Mouse (Mus musculus) cerebellum, adult 2 months (tissue): ENCODE measurements around the gene Add2. TPM values are rescaled to one million over a fixed set of nuclear protein-coding genes. Genes with fewer than 3 reads are reported as not detected.

Experiments used
- DNase-seq, 2 experiments: peaks; one replicate each; pipeline ENCODE4 v3.0.0; 2021
- H3K27ac ChIP-seq: fragments of 200-500 bp; 2 replicates; pipeline ENCODE4 v1.5.1; 2012; ENCODE audit warnings: low read length, control low read depth, inconsistent platforms; ENCODE audit not compliant: insufficient read depth
- H3K27me3 ChIP-seq: fragments of 200-500 bp; 2 replicates; pipeline ENCODE4 v1.6.1; 2012; ENCODE audit warnings: inconsistent platforms, mild to moderate bottlenecking, low read length, moderate library complexity; ENCODE audit not compliant: control insufficient read depth, insufficient read depth
- H3K4me1 ChIP-seq: fragments of 200-500 bp; 2 replicates; pipeline ENCODE4 v1.6.1; 2011; ENCODE audit warnings: low read length; ENCODE audit not compliant: control insufficient read depth, insufficient read depth
- H3K4me3 ChIP-seq: fragments of 200-500 bp; replicated peaks from 2 replicates; pipeline ENCODE3; 2011; ENCODE audit warnings: mild to moderate bottlenecking, low read depth, low read length, control low read depth; ENCODE audit not compliant: insufficient read depth
- CTCF ChIP-seq: fragments of 200-500 bp; IDR thresholded peaks from 2 replicates; pipeline ENCODE4 v1.5.1; 2011; ENCODE audit warnings: low read depth, mild to moderate bottlenecking, control low read depth, low read length, moderate library complexity, borderline replicate concordance; ENCODE audit not compliant: insufficient read depth
- POLR2A ChIP-seq: fragments of 200-500 bp; IDR thresholded peaks from 2 replicates; pipeline ENCODE4 v1.6.1; 2011; ENCODE audit warnings: low read length, control low read depth, borderline replicate concordance; ENCODE audit not compliant: insufficient read depth
- WGBS: fragments of 180-500 bp; shearing (Covaris S2); methylation state at CpG from one replicate; pipeline ENCODE4 v1.1.7; 2018; 5-methylcytosine and 5-hydroxymethylcytosine counted together
- polyA plus RNA-seq: library from polyadenylated mRNA; depleted of rRNA; stranded (reverse); fragments of >200 nt; gene quantifications from 2 replicates; pipeline ENCODE4 v1.2.3, GENCODE M21; 2012

Gene Add2
- polyA plus RNA-seq, 1 experiment: 54.9 TPM

DNA sequence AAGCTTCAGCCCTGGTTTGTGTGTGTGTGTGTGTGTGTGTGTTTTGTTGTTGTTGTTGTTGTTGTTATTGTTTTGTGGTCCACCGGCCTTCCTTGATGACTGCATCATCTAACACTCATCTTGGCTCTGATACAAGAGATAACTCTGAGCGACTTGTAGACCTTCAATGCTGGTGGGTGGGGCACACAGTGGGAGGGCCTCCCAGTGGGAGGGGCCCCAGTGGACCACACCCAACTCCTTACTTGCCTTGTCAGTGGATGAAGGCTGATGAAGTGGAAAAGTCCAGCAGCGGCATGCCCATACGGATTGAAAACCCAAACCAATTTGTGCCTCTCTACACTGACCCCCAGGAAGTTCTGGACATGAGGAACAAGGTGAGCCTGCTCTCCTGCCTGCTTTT, 78.6 kb downstream of the Add2 start:
- Histone ChIP-seq H3K27me3 (no peaks in the 10 kb centered on the region), H3K4me3 (no peak overlapping the region), H3K27ac (no peak overlapping the region), H3K4me1 (peaks cover 16% of the 10 kb centered on the region)
- TF ChIP-seq CTCF: no peak
- no peak for DNase-seq
- 84% methylated on average over 4 of the region's 4 CpGs for WGBS

- no peak for DNase-seq
- TF ChIP-seq CTCF: no peak
- TF ChIP-seq POLR2A: no peak
- Histone ChIP-seq H3K27me3 (no peaks in the 10 kb centered on the region), H3K4me1 (no peaks in the 10 kb centered on the region), H3K27ac (no peak overlapping the region), H3K4me3 (no peak overlapping the region)
- 86% methylated on average over 3 of the region's 3 CpGs for WGBS
These were observed 87.4 kb downstream of the Add2 start for GRCm38 (mm10) chr6:86115843-86116242.

DNA sequence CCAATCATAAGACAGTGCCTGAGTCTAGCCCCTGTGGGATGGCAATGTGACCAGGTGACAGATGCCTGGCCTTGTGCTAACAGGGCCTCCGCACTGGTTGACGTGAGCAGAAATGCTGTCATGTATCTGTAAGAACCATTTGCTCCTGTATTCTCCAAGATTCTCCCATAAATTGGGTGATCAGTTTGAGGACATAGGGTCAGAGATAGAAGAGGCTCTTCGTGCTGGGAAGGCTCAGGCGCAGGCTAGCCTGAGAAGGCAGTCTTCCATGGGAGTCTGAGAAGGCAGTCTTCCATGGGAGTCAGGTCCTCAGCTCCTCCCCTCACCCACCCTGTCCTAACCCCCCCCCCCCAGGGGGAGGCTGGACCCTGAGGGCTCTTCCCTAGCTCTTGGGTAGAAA, 94.6 kb downstream of the Add2 start:
- 81% methylated on average over 4 of the region's 4 CpGs for WGBS
- no peaks in the 10 kb centered on the region for H3K4me1 ChIP-seq
- DNase-seq: no peak
- no peak overlapping the region for H3K4me3 ChIP-seq
- H3K27me3 ChIP-seq: no peaks in the 10 kb centered on the region
- TF ChIP-seq CTCF: no peak
- TF ChIP-seq POLR2A: no peak
- H3K27ac ChIP-seq: no peak overlapping the region

DNA sequence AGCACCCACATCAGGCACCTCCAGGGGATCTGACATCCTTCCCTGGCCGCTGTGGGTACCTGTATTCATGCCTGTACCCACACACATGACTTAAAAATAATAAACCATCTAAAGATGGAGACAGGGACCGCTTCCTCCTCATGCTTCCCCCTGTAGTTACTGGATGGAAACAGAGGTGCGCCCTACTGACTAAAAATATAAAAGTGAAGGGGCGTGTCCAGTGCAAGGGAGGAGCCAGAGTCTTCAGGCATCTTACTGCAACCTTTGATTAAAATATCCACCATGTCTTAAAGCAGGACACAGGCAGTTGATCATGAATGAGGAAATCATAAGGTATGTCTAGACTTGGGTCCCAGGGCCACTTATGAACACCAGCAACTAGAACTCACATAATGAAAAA, 97.3 kb downstream of the Add2 start:
- no peaks in the 10 kb centered on the region for H3K4me1 ChIP-seq
- H3K27me3 ChIP-seq: no peaks in the 10 kb centered on the region
- no peak overlapping the region for H3K4me3 ChIP-seq
- no peak for DNase-seq
- no peak overlapping the region for H3K27ac ChIP-seq
- TF ChIP-seq CTCF (no peak), POLR2A (no peak)
- 81% methylated on average over 4 of the region's 4 CpGs for WGBS

DNA sequence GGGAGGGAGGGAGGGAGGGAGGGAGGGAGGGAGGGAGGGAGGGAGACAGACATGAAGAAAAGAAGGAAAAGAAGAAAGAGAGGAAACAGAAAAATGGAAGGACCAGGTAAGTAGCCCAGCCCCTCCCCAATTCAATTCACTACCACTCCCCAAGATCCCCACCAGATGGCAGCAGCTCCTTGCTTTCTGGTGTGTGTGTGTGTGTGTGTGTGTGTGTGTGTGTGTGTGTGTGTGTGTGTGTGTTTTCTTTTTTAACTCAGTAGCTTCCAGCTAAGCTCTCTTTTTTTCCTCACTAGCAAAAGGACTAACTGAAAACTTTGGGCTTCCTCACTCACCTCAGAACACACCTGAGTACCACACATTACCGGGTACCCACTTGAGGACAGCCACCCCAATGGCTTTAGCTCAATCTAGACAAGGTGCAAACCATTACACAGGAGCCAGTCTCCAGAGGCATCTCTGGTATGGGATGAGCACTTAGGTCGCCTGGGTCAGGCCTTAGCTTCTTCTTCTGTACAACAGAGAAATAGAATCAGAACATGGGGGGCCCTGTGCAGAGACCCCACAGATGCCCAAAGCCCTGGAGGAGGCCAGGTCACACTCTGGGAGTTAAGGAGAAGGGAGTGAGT, 98.6 kb downstream of the Add2 start:
- WGBS: 48% methylated on average over 2 of the region's 2 CpGs
- TF ChIP-seq CTCF: peak; percentile 67
- no peak for TF ChIP-seq POLR2A
- Histone ChIP-seq H3K4me1 (no peaks in the 10 kb centered on the region), H3K4me3 (no peak overlapping the region), H3K27ac (no peak overlapping the region), H3K27me3 (no peaks in the 10 kb centered on the region)
- peak; percentile 34 to 45 for DNase-seq

GRCm38 (mm10) chr6:86128504-86128903, 100.0 kb downstream of the Add2 start:
- DNase-seq: no peak
- Histone ChIP-seq H3K4me3 (no peak overlapping the region), H3K27ac (no peak overlapping the region), H3K27me3 (no peaks in the 10 kb centered on the region), H3K4me1 (no peaks in the 10 kb centered on the region)
- WGBS: 33% methylated on average over 4 of the region's 4 CpGs
- TF ChIP-seq CTCF: peak; percentile 52; the same call in 1 of the 2 replicates
- no peak for TF ChIP-seq POLR2A

DNA sequence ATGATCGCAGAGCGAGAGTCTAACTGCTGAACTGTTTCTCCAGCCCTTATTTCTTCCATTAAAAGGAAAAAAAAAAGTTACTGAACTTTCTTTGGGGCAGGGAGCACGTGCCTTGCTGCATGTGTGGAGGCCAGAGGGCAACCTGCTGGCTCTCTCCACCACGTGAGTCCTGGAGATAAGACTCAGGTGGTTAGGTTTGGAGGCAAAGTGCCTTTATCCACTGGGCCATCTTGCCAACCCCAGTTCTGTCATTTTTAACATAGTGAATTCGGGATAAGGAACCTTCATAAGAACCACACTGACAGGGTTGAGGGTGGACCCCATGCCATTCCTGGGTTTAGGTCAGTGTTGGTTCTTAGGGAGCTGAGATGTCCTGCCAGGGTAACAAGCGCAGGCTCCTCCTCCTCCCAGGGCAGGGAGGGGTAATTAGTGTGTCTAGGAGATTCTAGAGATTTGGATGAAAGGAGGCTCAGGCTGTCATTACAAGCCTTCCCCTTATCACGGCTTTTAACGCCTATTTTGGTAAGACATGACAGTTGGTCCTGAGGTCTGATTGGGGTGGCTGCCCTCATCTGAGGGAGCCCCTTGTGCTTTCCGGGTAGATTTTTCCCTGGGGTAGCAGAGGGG, 101.5 kb downstream of the Add2 start:
- Histone ChIP-seq H3K4me3 (no peak overlapping the region), H3K4me1 (no peaks in the 10 kb centered on the region), H3K27me3 (no peaks in the 10 kb centered on the region), H3K27ac (no peak overlapping the region)
- no peak for TF ChIP-seq CTCF
- WGBS: 63% methylated on average over 9 of the region's 9 CpGs
- no peak for DNase-seq

GRCm38 (mm10) chr6:86133882-86134281, 105.4 kb downstream of the Add2 start:
- no peaks in the 10 kb centered on the region for H3K27me3 ChIP-seq
- H3K4me3 ChIP-seq: no peak overlapping the region
- DNase-seq: no peak
- WGBS: 56% methylated on average over 1 of the region's 1 CpGs
- TF ChIP-seq CTCF (no peak), POLR2A (no peak)
- no peak overlapping the region for H3K27ac ChIP-seq
- no peaks in the 10 kb centered on the region for H3K4me1 ChIP-seq
